Mouse (Mus musculus) c-Kit-negative CD71-positive TER-119-positive erythroid progenitor cells, embryonic 14.5 days (primary cell): ENCODE data around the gene Sfmbt1.
"Not testable (repeated sequence)": the region's sequence is repeated elsewhere in the genome, so short reads cannot be mapped to it uniquely, and the experiment has no call there.

Source experiments
- DNase-seq: peaks from one replicate; pipeline ENCODE4 v3.0.0-alpha.2; 2013; ENCODE audit warnings: low read depth, low spot score

The Sfmbt1 gene

GRCm38 (mm10) chr14:30716953-30717285 lies 2.3 kb downstream of the Sfmbt1 start:
- DNase-seq, result peak; percentile 17

GRCm38 (mm10) chr14:30718696-30719095 lies 4.0 kb downstream of the Sfmbt1 start:
- not testable (repeated sequence) for DNase-seq

- no peak for DNase-seq
Measured at GRCm38 (mm10) chr14:30719514-30719913, 4.9 kb downstream of the Sfmbt1 start.

- no peak for DNase-seq
Measured at GRCm38 (mm10) chr14:30721850-30722249, 7.2 kb downstream of the Sfmbt1 start.

GRCm38 (mm10) chr14:30722406-30722805 lies 7.8 kb downstream of the Sfmbt1 start:
- no peak for DNase-seq

GRCm38 (mm10) chr14:30731896-30732295 lies 17.2 kb downstream of the Sfmbt1 start:
- no peak for DNase-seq

- no peak for DNase-seq
Measured at GRCm38 (mm10) chr14:30734665-30735064, 20.0 kb downstream of the Sfmbt1 start.

GRCm38 (mm10) chr14:30735810-30736209 lies 21.2 kb downstream of the Sfmbt1 start:
- DNase-seq, result no peak

GRCm38 (mm10) chr14:30736413-30736812 lies 21.8 kb downstream of the Sfmbt1 start:
- DNase-seq, result no peak

- no peak for DNase-seq
Measured at GRCm38 (mm10) chr14:30743891-30744290, 29.2 kb downstream of the Sfmbt1 start.

GRCm38 (mm10) chr14:30746160-30746559 lies 31.5 kb downstream of the Sfmbt1 start:
- DNase-seq, result no peak

GRCm38 (mm10) chr14:30757239-30757638 lies 42.6 kb downstream of the Sfmbt1 start:
- DNase-seq, result no peak

GRCm38 (mm10) chr14:30761211-30761610 lies 46.6 kb downstream of the Sfmbt1 start:
- DNase-seq, result no peak

- DNase-seq, result no peak
Measured at GRCm38 (mm10) chr14:30762131-30762903, 47.7 kb downstream of the Sfmbt1 start.

GRCm38 (mm10) chr14:30762904-30763568 lies 48.4 kb downstream of the Sfmbt1 start:
- DNase-seq, result no peak

GRCm38 (mm10) chr14:30784614-30785013 lies 70.0 kb downstream of the Sfmbt1 start:
- no peak for DNase-seq

GRCm38 (mm10) chr14:30789471-30789870 lies 74.8 kb downstream of the Sfmbt1 start:
- DNase-seq, result no peak

- DNase-seq, result no peak
Measured at GRCm38 (mm10) chr14:30792871-30793270, 78.2 kb downstream of the Sfmbt1 start.

- no peak for DNase-seq
Measured at GRCm38 (mm10) chr14:30801756-30802155, 87.1 kb downstream of the Sfmbt1 start.

- DNase-seq, result no peak
Measured at GRCm38 (mm10) chr14:30821136-30821535, 106.5 kb downstream of the Sfmbt1 start.

- DNase-seq, result no peak
Measured at GRCm38 (mm10) chr14:30824456-30824995, 109.9 kb downstream of the Sfmbt1 start.

GRCm38 (mm10) chr14:30825021-30825475 lies 110.4 kb downstream of the Sfmbt1 start:
- no peak for DNase-seq
